Mouse (Mus musculus) heart, adult 11 months (tissue): ENCODE measurements at regions not wholly inside any gene's neighbourhood (a gene's known extent, or its start where the extent isn't known, plus 50 kb on each side); places are given as distances from the start of the nearest gene placed in this dataset.

Source experiments
- DNase-seq: peaks from one replicate; pipeline ENCODE4 v3.0.0; 2022

DNA sequence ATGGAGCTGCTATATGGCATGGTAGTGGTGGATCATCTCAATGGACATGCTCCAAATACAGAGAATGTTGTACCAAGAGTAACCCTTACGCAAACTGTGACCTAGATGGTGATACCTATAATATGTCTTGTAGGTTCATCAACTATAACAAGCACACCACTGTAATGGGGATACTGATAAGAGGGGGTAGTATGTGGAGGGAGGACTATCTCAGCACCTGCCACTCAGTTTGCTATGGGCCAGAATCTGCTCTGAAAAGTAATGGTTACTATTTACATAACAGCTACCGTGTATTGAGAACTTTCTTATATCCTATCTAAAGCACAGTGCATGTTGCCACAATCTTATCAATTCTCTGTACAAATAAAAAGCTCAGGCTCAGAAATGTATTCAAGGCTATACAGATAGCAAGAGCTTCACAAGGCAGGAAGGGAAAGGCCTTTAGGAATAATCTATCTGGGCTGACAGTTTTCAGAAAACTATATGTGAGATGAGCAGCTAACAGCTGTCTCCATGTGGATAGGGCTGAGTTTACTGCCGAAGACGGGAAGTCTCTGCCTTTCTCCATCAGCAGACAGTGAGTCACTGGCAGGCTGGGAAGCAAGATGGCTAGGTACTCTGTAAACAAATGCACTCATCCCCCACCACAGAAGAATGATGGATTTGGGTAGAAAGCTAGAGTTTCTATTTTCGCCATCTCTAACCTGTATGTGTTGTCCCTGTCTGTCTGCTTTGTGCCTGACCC is 77.1 kb upstream of the Nck2 start:
- DNase-seq, result no peak

DNA sequence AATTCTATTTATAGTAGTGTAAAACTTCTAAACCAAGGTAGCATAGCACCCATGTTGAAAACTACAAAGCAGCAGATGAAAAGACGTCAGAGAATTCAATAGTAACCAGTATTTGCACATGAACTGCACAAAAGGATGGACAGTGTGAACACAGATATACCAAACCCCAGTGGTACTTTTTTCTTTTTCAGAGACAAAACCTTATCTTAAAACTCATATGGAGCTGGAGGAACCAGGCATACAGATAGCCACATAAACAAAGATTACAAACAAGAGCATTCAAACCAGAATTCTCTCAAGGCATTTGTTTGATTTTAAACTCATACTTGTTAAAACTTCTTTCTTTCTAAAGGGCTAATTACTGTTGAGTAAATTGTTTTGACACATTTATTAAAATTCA is 72.5 kb upstream of the Nck2 start:
- no peak for DNase-seq

DNA sequence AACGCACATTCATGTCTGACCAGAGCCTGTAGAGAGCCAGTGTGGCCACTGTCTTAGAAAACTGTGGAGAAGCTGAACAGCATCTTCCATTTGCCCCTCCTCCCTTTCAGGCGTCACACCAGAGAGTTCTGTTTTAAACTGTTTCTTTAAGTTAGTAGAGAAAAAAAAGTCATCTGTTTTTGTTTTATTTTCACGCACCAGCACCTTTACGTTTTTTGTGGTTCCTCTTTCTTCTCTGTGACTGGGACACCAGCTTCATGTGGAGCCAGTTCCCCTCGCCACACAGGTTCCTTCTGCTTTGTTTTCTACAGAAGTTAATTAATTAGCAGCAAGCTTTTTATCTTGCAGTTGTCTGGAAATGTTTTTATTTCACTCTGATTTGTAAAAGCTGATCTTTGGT is 69.4 kb upstream of the Nck2 start:
- DNase-seq, result no peak

DNA sequence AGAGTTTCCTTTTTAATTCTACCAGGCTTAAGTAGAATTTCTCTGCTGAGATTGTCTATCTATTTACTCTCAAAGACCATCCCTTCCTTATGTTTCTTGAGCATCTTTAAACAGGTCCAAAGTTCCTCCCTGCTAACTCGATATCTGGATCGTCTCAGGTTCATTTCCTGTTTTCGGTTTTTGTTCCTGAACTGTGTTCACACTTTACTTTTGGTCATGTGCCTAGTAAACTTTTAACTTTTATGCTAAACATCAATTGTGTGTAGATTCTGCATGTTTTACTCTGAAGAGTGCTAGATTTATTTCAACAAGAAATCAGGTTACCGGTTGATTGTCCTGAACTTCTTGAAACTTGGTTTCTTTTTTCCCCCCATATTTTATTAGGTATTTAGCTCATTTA is 68.5 kb upstream of the Nck2 start:
- no peak for DNase-seq

DNA sequence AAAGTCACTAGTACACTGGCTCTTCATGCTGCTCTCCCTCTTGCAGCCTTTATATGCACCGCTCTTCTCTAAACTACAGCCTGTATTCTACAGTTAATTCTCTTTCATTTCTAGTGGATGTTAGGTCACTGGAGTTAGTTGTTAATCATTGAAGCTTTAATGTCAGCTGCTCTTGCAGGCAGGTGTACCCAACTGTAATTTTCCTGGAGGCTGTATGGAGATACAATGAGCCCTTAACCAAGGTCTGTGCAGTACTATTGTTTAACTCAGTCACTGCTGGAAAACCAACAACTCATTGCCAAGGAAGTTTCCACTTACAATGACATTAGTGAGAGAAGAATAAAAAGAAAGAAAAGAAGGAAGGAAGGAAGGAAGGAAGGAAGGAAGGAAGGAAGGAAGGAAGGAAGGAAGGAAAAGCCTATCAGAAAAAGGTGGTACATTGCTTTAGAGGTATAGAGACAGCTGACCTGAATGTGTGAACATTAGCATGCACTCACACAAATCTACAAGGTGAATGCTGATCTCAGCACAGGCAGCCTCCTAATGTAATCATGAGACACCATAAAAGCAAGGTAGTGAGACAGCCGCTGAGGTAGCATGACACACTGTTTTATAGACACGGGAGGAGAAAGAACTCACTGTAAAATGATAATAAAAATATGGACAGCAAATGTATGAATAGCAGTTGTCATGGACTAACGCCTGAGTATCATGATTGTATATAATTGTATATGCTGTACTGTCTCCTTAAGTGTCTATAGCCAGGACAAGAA is 66.7 kb upstream of the Nck2 start:
- DNase-seq, result no peak

DNA sequence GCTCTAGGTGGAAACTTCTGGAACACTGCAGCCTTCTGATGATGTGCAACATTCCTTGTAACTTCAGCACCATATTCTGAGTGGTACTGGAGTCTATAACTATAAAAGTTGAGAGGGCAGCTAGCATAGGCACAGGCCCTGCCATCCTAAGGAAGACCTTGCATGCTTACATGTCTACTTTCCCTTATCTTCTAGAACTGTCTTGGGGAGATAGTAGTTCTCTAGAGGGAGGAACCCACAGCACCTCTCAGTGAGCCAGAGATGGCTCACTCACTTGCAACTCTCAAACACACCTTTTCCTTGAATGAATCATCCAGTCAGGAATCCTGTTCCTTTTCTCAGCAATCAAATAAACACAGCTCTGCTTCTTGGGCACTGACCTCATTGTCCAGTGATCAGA is 59.4 kb upstream of the Nck2 start:
- DNase-seq, result peak; percentile 8

DNA sequence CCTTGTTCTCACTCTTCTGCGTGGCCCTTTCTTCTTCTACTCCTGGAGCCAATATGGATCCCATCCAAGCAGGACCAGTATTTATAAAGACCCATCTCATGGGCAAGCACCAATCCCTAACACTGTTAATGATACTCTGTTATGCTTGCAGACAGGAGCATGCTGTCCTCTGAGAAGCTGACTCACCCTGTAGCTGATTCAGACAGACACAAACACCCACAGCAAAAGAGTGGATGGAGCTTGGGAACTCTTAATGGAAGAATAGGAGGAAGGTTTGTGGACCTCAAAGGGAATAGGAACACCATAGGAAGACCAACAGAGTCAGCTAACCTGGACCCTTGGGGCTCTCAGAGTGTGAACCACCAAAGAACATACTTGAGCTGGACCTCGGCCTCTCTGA is 50.3 kb upstream of the Nck2 start:
- peak; percentile 16 for DNase-seq
